Mouse (Mus musculus) B cell, adult 2 months (primary cell): ENCODE results near the gene Gm49320.
"Not testable (repeated sequence)": the region's sequence is repeated elsewhere in the genome, so short reads cannot be mapped to it uniquely, and the experiment has no call there.

Experiments
- DNase-seq, 2 experiments: peaks; one replicate each; pipeline ENCODE4 v3.0.0; 2022

Gm49320 gene

GRCm38 (mm10) chr8:4226739-4227347 is 11.8 kb upstream of the Gm49320 start, which contains the start of gene Lrrc8e:
Lrrc8e (plus strand) TSS chr8:4226827.
- DNase-seq, result no peak

GRCm38 (mm10) chr8:4227919-4228318 is 10.7 kb upstream of the Gm49320 start:
- no peak for DNase-seq

GRCm38 (mm10) chr8:4229784-4230183 is 8.9 kb upstream of the Gm49320 start:
- no peak for DNase-seq

- DNase-seq, result no peak
Measured at GRCm38 (mm10) chr8:4230612-4231351, 7.9 kb upstream of the Gm49320 start.

GRCm38 (mm10) chr8:4237814-4238433 is 741 bp upstream of the Gm49320 start:
- DNase-seq, result no peak

GRCm38 (mm10) chr8:4239193-4239890 is 677 bp downstream of the Gm49320 start:
- no peak for DNase-seq

- DNase-seq, result no peak
Measured at GRCm38 (mm10) chr8:4245061-4245460, 6.4 kb downstream of the Gm49320 start.

- DNase-seq, result no peak
Measured at GRCm38 (mm10) chr8:4245737-4246136, 7.1 kb downstream of the Gm49320 start.

GRCm38 (mm10) chr8:4247241-4247640 is 8.6 kb downstream of the Gm49320 start:
- no peak for DNase-seq

- no peak for DNase-seq
Measured at GRCm38 (mm10) chr8:4247951-4248540, 9.4 kb downstream of the Gm49320 start, which contains the start of gene Tgfbr3l. Tgfbr3l (plus strand) TSS chr8:4248214.

GRCm38 (mm10) chr8:4249213-4249612 is 10.5 kb downstream of the Gm49320 start:
- DNase-seq, result no peak

GRCm38 (mm10) chr8:4250306-4250970 is 11.8 kb downstream of the Gm49320 start:
- DNase-seq, result peak; percentile 93

GRCm38 (mm10) chr8:4252116-4252760 is 13.6 kb downstream of the Gm49320 start:
- no peak for DNase-seq

GRCm38 (mm10) chr8:4252934-4253841 is 14.5 kb downstream of the Gm49320 start, which contains the start of gene Snapc2:
Snapc2 (plus strand) TSS chr8:4253080.
- peak; percentile 96 to 97 for DNase-seq

GRCm38 (mm10) chr8:4254001-4254400 is 15.3 kb downstream of the Gm49320 start:
- no peak for DNase-seq

- not testable (repeated sequence) for DNase-seq
Measured at GRCm38 (mm10) chr8:4255471-4255870, 16.8 kb downstream of the Gm49320 start.

- no peak for DNase-seq
Measured at GRCm38 (mm10) chr8:4256911-4257310, 18.2 kb downstream of the Gm49320 start.

- DNase-seq, result no peak
Measured at GRCm38 (mm10) chr8:4257350-4257749, 18.7 kb downstream of the Gm49320 start.

GRCm38 (mm10) chr8:4258233-4258632 is 19.6 kb downstream of the Gm49320 start:
- DNase-seq, result peak; percentile 87 to 88

- peak; percentile 39 to 50 for DNase-seq
Measured at GRCm38 (mm10) chr8:4258678-4259077, 20.0 kb downstream of the Gm49320 start.
